Mouse (Mus musculus) forebrain, embryonic 12.5 days (tissue): Measurements from ENCODE around the gene Psmd12. TPM values are rescaled to one million over a fixed set of nuclear protein-coding genes. Genes with fewer than 3 reads are reported as not detected.
A peak's percentile ranks its signal among the peaks of the same experiment; 100 is the strongest.

ENCODE experiments used
- ATAC-seq: fragments of 200-750 bp; cut with Nextera tagmentation; 2 replicates; pipeline ENCODE4 v1.8.0; 2017; ENCODE audit warnings: moderate TSS enrichment; ENCODE audit not compliant: low FRiP score
- H3K27ac ChIP-seq: fragments of 300-500 bp; sonication (generic); 2 replicates; pipeline ENCODE4 v1.5.1; 2016; ENCODE audit warnings: mild to moderate bottlenecking
- H3K27me3 ChIP-seq: fragments of 300-500 bp; sonication (generic); 2 replicates; pipeline ENCODE4 v1.6.1; 2016; ENCODE audit warnings: mild to moderate bottlenecking
- H3K36me3 ChIP-seq: fragments of 300-500 bp; sonication (generic); replicated peaks from 2 replicates; pipeline ENCODE4 v1.6.1; 2016; ENCODE audit warnings: mild to moderate bottlenecking
- H3K4me1 ChIP-seq: fragments of 300-500 bp; sonication (generic); 2 replicates; pipeline ENCODE4 v1.6.1; 2016
- H3K4me2 ChIP-seq: fragments of 300-500 bp; sonication (generic); 2 replicates; pipeline ENCODE4 v1.6.1; 2016; ENCODE audit warnings: mild to moderate bottlenecking, moderate library complexity
- H3K4me3 ChIP-seq: fragments of 300-500 bp; sonication (generic); replicated peaks from 2 replicates; pipeline ENCODE4 v1.5.1; 2016; ENCODE audit warnings: mild to moderate bottlenecking
- H3K9ac ChIP-seq: fragments of 300-500 bp; sonication (generic); 2 replicates; pipeline ENCODE4 v1.6.1; 2016; ENCODE audit warnings: mild to moderate bottlenecking
- H3K9me3 ChIP-seq: fragments of 300-500 bp; sonication (generic); 2 replicates; pipeline ENCODE4 v1.6.1; 2016
- WGBS: fragments of 180-500 bp; shearing (Covaris S2); methylation state at CpG from one replicate; pipeline ENCODE4 v1.1.7; 2016; 5-methylcytosine and 5-hydroxymethylcytosine counted together
- polyA plus RNA-seq: library from polyadenylated mRNA; unstranded; fragments of >200 nt; fragmentation: Nextera tagmentation; extraction: Ambion mirVana; gene quantifications from 2 replicates; pipeline ENCODE4 v1.2.1, GENCODE M21; 2016

Psmd12 gene
- polyA plus RNA-seq, 1 experiment from 2014 or later = 196 TPM

DNA sequence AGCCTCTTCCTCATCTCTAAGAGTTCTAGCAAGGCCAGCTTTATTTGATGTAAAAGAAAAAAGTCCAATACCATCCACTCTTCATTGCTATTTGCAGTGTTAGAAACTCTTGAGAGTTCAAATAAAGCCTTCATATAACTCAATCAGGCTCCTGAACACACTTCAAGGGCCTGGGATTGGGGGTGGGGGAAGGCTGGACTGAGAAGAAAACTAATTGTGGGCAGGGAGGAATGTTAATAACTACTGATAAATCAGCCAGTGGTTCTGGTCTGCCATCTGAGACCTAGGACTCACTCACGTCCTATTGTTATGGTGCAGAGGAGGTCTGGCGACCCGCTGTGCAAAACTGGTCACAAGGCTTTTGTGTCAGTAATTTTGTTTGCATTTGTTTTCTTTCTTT, 48.3 kb downstream of the Psmd12 start:
- H3K27ac ChIP-seq = no peak overlapping the region
- no peak overlapping the region for H3K4me3 ChIP-seq
- H3K9ac ChIP-seq = no peak overlapping the region
- no peak overlapping the region for H3K4me2 ChIP-seq
- WGBS = 11% methylated on average over 3 of the region's 3 CpGs
- no peaks in the 10 kb centered on the region for H3K4me1 ChIP-seq
- no peaks in the 10 kb centered on the region for H3K36me3 ChIP-seq
- H3K27me3 ChIP-seq = no peaks in the 10 kb centered on the region
- no peaks in the 10 kb centered on the region for H3K9me3 ChIP-seq
- no peak for ATAC-seq

- Histone ChIP-seq H3K36me3 (no peaks in the 10 kb centered on the region), H3K4me3 (no peak overlapping the region), H3K4me2 (no peak overlapping the region), H3K9ac (no peak overlapping the region), H3K27me3 (no peaks in the 10 kb centered on the region), H3K4me1 (no peaks in the 10 kb centered on the region), H3K9me3 (no peaks in the 10 kb centered on the region), H3K27ac (no peak overlapping the region)
- 52% methylated on average over 8 of the region's 8 CpGs for WGBS
- no peak for ATAC-seq
Observed at GRCm38 (mm10) chr11:107529320-107529719, 50.0 kb downstream of the Psmd12 start.

DNA sequence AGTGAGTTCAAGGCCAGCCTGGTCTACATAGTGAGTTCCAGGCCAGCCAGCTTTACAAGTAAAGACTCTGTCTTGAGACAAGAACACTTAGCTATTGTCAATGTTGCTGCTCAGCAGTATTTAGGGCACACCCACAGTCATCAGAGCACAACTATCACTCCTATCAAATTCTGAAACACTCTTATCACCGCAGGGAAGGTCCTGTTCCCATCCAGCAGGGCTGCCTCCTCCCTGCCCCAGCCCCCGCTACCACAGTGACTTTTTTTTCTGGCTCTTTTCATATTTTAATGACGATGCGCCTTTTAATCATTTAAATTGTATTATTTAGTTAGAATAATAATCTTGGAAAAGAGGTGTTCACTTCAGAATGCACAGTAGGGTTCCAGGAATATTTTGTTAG, 52.2 kb downstream of the Psmd12 start:
- ATAC-seq = no peak
- Histone ChIP-seq H3K27me3 (no peaks in the 10 kb centered on the region), H3K36me3 (no peaks in the 10 kb centered on the region), H3K4me2 (no peak overlapping the region), H3K4me3 (no peak overlapping the region), H3K27ac (no peak overlapping the region), H3K9ac (no peak overlapping the region), H3K9me3 (no peaks in the 10 kb centered on the region), H3K4me1 (no peaks in the 10 kb centered on the region)
- 64% methylated on average over 4 of the region's 4 CpGs for WGBS

DNA sequence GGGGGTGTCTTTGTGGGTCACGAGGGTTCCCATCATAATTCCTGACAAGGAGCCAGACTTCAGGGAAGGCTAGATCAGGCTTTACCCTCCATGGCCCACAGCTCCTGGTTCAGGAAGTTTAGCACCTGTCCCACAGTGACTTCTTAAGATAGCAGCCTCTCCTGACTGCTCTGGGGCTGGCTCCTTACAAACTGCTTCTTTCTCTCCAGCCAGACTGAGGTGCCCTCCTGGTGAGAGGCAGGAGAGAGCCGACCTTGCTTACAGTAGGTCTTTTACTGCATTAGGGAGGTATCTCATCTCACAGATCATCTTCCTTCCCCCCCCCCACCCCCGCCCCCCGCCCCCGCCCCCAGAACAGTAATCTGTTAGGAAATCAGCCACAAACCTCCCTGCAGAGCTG, 53.0 kb downstream of the Psmd12 start:
- Histone ChIP-seq H3K36me3 (no peaks in the 10 kb centered on the region), H3K27ac (no peak overlapping the region), H3K9me3 (no peaks in the 10 kb centered on the region), H3K4me1 (no peaks in the 10 kb centered on the region), H3K27me3 (no peaks in the 10 kb centered on the region), H3K4me3 (no peak overlapping the region), H3K4me2 (no peak overlapping the region), H3K9ac (no peak overlapping the region)
- WGBS = 51% methylated on average over 5 of the region's 5 CpGs
- ATAC-seq = no peak

DNA sequence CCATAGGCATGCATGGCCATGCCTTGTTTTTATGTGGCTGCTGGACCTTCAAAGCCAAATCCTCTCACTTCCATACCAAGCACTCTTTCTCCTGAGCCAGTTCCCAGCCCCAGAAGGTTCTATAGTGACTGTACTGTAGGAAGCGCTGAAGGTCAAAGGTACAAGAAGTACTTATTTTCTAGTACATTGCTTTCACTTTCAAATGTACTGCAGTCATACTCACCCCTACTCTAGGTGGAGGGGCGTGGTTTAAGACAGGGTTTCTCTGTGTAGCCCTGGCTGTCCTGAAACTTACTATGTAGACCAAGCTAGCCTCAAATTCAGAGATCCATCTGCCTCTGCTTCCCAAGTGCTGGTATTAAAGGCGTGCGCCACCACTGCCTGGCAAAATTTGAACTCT, 59.7 kb downstream of the Psmd12 start:
- Histone ChIP-seq H3K9ac (no peak overlapping the region), H3K4me3 (no peak overlapping the region), H3K27ac (no peak overlapping the region), H3K4me2 (no peak overlapping the region), H3K36me3 (no peaks in the 10 kb centered on the region), H3K27me3 (no peaks in the 10 kb centered on the region), H3K9me3 (no peaks in the 10 kb centered on the region), H3K4me1 (no peaks in the 10 kb centered on the region)
- no peak for ATAC-seq
- WGBS = 88% methylated on average over 4 of the region's 4 CpGs

GRCm38 (mm10) chr11:107540339-107540738, 61.1 kb downstream of the Psmd12 start:
- 38% methylated on average over 1 of the region's 1 CpGs for WGBS

GRCm38 (mm10) chr11:107545747-107546476, 66.6 kb downstream of the Psmd12 start:
- no peak for ATAC-seq
- H3K9me3 ChIP-seq = no peaks in the 10 kb centered on the region
- WGBS = 18% methylated on average over 13 of the region's 13 CpGs
- H3K9ac ChIP-seq = no peak overlapping the region
- peak overlapping the region; percentile 100 for H3K4me2 ChIP-seq
- H3K27me3 ChIP-seq = peaks cover 10% of the 10 kb centered on the region; the same call in 1 of the 2 replicates
- H3K27ac ChIP-seq = no peak overlapping the region
- peaks cover 20% of the 10 kb centered on the region for H3K4me1 ChIP-seq
- peaks cover 9% of the 10 kb centered on the region for H3K36me3 ChIP-seq
- H3K4me3 ChIP-seq = peak overlapping the region; percentile 97

More at GRCm38 (mm10) chr11:107540339-107540738, 61.1 kb downstream of the Psmd12 start:
- ATAC-seq = no peak
- peaks cover 1% of the 10 kb centered on the region; the same call in 1 of the 2 replicates for H3K27me3 ChIP-seq
- H3K36me3 ChIP-seq = no peaks in the 10 kb centered on the region
- H3K4me2 ChIP-seq = no peak overlapping the region
- no peak overlapping the region for H3K9ac ChIP-seq
- H3K27ac ChIP-seq = no peak overlapping the region
- no peak overlapping the region for H3K4me3 ChIP-seq
- H3K4me1 ChIP-seq = no peaks in the 10 kb centered on the region
- H3K9me3 ChIP-seq = no peaks in the 10 kb centered on the region

DNA sequence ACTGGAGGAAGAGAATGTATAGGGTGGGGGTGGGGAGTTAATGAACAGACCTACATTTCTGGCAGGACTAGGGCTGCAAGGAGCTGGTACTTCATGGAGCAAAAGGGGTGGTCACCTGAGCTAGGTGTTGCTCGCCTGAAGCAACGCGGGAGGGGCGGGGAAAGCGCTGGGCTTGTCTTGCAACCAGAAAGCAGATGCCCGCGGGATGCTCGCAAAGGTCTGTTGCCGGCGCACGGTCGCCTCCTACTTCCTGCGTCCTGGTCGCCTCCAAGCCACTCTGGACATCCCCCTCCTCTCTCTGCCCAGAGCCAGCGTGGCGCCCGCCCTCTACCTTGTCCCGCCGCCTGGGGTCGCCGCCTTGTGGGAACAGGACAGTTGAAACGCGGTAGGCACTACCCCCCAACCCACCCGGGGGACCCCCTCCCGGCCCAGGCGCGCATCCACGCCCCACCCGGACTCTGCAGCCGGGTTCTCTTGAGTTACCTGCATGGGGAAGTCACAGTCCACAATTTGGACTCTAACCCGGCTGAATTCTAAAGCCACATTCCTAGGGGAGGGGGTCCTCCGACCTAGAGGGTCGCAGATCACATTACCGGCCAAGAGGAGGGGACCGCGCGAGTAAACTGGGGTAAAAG, 67.5 kb downstream of the Psmd12 start:
- H3K4me2 ChIP-seq = peak overlapping the region; percentile 100
- H3K27ac ChIP-seq = no peak overlapping the region; the same call in 1 of the 2 replicates
- peak; percentile 54 for ATAC-seq

GRCm38 (mm10) chr11:107547351-107548203, 68.3 kb downstream of the Psmd12 start, which contains the start of gene Helz:
Helz (plus strand) TSS chr11:107547930.
- Histone ChIP-seq H3K9me3 (no peaks in the 10 kb centered on the region), H3K9ac (peak within 1 kb of the TSS; percentile 82), H3K27me3 (peaks cover 10% of the 10 kb centered on the region; the same call in 1 of the 2 replicates), H3K4me3 (peak within 1 kb of the TSS; percentile 97), H3K4me1 (peaks cover 20% of the 10 kb centered on the region), H3K4me2 (peak within 1 kb of the TSS; percentile 100), H3K27ac (peak within 1 kb of the TSS; percentile 73), H3K36me3 (peaks cover 17% of the 10 kb centered on the region)
- ATAC-seq = peak; percentile 79
- WGBS = under 1% methylated on average over 60 of the region's 70 CpGs

More for the DNA sequence above, 67.5 kb downstream of the Psmd12 start:
- peak overlapping the region; percentile 82 for H3K9ac ChIP-seq
- H3K36me3 ChIP-seq = peaks cover 15% of the 10 kb centered on the region
- peaks cover 20% of the 10 kb centered on the region for H3K4me1 ChIP-seq
- H3K9me3 ChIP-seq = no peaks in the 10 kb centered on the region
- H3K4me3 ChIP-seq = peak overlapping the region; percentile 97
- WGBS = under 1% methylated on average over 34 of the region's 37 CpGs
- H3K27me3 ChIP-seq = peaks cover 10% of the 10 kb centered on the region; the same call in 1 of the 2 replicates

DNA sequence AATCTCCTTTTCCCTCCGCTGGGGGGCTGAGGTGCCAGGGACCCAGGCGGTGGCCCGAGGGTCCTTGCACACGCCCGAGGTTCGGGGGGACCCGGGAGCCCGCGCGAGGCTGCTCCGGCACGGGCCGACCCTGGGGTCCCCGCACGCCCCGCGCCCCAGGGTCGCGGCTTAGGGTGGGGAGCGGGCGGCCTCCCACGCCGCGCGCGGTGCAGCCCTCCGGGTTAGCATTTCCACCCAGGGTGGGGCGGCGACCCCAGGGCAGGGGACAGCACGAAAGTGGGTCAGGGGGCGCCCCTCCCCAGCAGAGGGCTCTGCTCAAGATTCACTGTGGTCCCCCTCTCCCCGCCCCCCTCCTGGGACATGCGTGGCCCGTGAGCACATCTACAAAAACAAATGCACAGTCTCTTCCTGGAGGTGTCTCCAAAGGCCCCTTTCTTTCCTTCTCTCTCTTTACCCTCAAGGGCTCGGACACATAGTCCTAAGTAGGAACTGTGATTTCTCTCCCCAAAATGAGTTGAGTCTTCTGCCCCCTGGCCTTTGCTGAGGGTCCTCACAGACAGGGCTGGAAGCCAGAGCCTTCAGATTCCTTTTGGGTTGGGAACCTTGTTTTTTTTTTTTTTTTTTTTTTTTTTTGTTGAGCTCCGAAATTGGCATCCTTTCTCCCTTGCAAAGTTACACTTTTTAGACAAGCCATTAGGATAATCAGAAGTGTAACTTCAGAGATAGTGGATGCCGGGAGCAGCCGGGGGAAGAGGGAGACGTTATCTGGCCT, 69.1 kb downstream of the Psmd12 start:
- Histone ChIP-seq H3K9ac (peak overlapping the region; percentile 82), H3K4me1 (peaks cover 20% of the 10 kb centered on the region), H3K27me3 (peaks cover 10% of the 10 kb centered on the region; the same call in 1 of the 2 replicates), H3K9me3 (no peaks in the 10 kb centered on the region), H3K4me3 (peak overlapping the region; percentile 97), H3K4me2 (peak overlapping the region; percentile 100), H3K27ac (peak overlapping the region; percentile 73), H3K36me3 (peaks cover 19% of the 10 kb centered on the region)
- peak; percentile 57 for ATAC-seq
- 7% methylated on average over 39 of the region's 39 CpGs for WGBS
